Mouse (Mus musculus): ENCODE measurements at regions not wholly inside any gene's neighbourhood (a gene's known extent, or its start where the extent isn't known, plus 50 kb on each side); places are given as distances from the start of the nearest gene placed in this dataset.

DNA sequence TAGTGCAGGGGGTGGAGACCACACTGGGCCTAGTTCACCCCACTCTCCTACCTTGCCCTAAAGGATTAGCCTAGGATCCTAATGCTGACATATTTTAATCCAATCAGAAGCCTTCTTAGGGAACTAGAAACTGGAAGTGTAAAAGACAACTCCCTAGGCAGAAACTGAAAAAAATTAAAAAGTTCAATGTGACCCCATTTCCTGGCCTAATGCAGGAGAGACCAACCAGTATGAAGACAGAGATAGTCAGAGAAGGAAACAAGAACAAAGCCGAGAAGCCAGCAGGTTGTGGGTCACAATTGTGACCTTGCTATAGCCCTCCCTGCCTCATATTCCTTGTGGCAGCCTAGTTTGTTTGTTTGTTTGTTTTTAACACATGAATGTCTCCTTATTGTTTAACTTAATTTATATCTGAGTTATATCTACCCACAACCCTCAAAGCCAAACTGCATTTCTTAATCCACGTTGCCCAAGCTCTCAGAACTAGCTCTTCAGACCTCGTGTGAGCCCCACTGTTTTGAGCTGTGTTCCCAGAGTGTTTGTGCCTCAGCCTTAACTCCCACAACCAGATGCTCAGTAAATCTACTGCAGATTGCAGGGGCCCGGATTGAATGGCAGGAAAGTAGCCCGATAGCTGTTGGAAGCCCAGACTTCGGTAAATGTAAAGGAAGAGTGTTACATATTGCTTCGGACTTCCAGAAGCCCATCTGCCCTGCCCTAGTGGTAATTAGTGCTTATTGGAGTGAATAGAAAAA lies 139.0 kb upstream of the Tbl1xr1 start:
- TF ChIP-seq CTCF (IDR thresholded peaks at IDR 0.05; ENCODE audit: low read depth) = no peak
- no peak for TF ChIP-seq EP300 (IDR thresholded peaks at IDR 0.05; ENCODE audit: low read depth)

Data from liver, embryonic 14.5 days (tissue).